Mouse (Mus musculus) Muller cell, postnatal 12 days (primary cell): ENCODE results near the gene Atg2a.
A peak's percentile ranks its signal among the peaks of the same experiment; 100 is the strongest.

Experiments
- DNase-seq: peaks from one replicate; pipeline ENCODE4 v3.0.0-alpha.2; 2015; ENCODE audit errors: inconsistent ontology term

Atg2a gene

GRCm38 (mm10) chr19:6241274-6242107 lies at the start of gene Atg2a:
Gene Atg2a (plus strand): TSS chr19:6241668.
- peak; percentile 99 for DNase-seq

GRCm38 (mm10) chr19:6204265-6204664 lies 37.2 kb upstream of the Atg2a start:
- no peak for DNase-seq

- DNase-seq = peak; percentile 77
Observed at GRCm38 (mm10) chr19:6206716-6207115, 34.8 kb upstream of the Atg2a start.

- DNase-seq = no peak
Observed at GRCm38 (mm10) chr19:6216046-6216705, 25.3 kb upstream of the Atg2a start.

- DNase-seq = no peak
Observed at GRCm38 (mm10) chr19:6218606-6219005, 22.9 kb upstream of the Atg2a start.

GRCm38 (mm10) chr19:6226135-6226534 lies 15.3 kb upstream of the Atg2a start, which contains the start of gene Gpha2:
Gene Gpha2 (plus strand): TSS chr19:6226380.
- no peak for DNase-seq

- DNase-seq = no peak
Observed at GRCm38 (mm10) chr19:6226763-6227162, 14.7 kb upstream of the Atg2a start.

- no peak for DNase-seq
Observed at GRCm38 (mm10) chr19:6227864-6228263, 13.6 kb upstream of the Atg2a start.

GRCm38 (mm10) chr19:6230411-6230810 lies 11.1 kb upstream of the Atg2a start:
- DNase-seq = no peak

- no peak for DNase-seq
Observed at GRCm38 (mm10) chr19:6231036-6231435, 10.4 kb upstream of the Atg2a start.

GRCm38 (mm10) chr19:6233647-6234046 lies 7.8 kb upstream of the Atg2a start:
- DNase-seq = peak; percentile 43

GRCm38 (mm10) chr19:6234337-6235083 lies 7.0 kb upstream of the Atg2a start:
- no peak for DNase-seq

GRCm38 (mm10) chr19:6235084-6236052 lies 6.1 kb upstream of the Atg2a start, which contains the start of gene Ppp2r5b:
Gene Ppp2r5b (minus strand): TSS chr19:6235872.
- DNase-seq = peak; percentile 97

GRCm38 (mm10) chr19:6236053-6236441 lies 5.4 kb upstream of the Atg2a start:
- DNase-seq = peak; percentile 92

- no peak for DNase-seq
Observed at GRCm38 (mm10) chr19:6236842-6237241, 4.6 kb upstream of the Atg2a start.

- no peak for DNase-seq
Observed at GRCm38 (mm10) chr19:6238740-6239139, 2.7 kb upstream of the Atg2a start.

- DNase-seq = no peak
Observed at GRCm38 (mm10) chr19:6240136-6240535, 1.3 kb upstream of the Atg2a start.

- DNase-seq = no peak
Observed at GRCm38 (mm10) chr19:6240725-6241124, 743 bp upstream of the Atg2a start.

GRCm38 (mm10) chr19:6242281-6242680 lies 813 bp downstream of the Atg2a start:
- DNase-seq = peak; percentile 55

GRCm38 (mm10) chr19:6243226-6243625 lies 1.8 kb downstream of the Atg2a start:
- no peak for DNase-seq

- DNase-seq = no peak
Observed at GRCm38 (mm10) chr19:6245806-6246205, 4.3 kb downstream of the Atg2a start.
